Mouse (Mus musculus): ENCODE results near the gene Lsm3.
A peak's percentile ranks its signal among the peaks of the same experiment; 100 is the strongest.

The Lsm3 gene

GRCm38 (mm10) chr6:91552693-91553092, 37.0 kb downstream of the Lsm3 start:
- no peak for DNase-seq (ENCODE audit: low spot score in 2 of 2)

GRCm38 (mm10) chr6:91558565-91558964, 42.8 kb downstream of the Lsm3 start:
- DNase-seq (ENCODE audit: low spot score in 2 of 2) = no peak

- peak; percentile 21 to 23 for DNase-seq (ENCODE audit: low spot score in 2 of 2)
Observed at GRCm38 (mm10) chr6:91559371-91559770, 43.6 kb downstream of the Lsm3 start.

GRCm38 (mm10) chr6:91560186-91560585, 44.5 kb downstream of the Lsm3 start:
- no peak for DNase-seq (ENCODE audit: low spot score in 2 of 2)

GRCm38 (mm10) chr6:91563031-91563430, 47.3 kb downstream of the Lsm3 start:
- no peak for DNase-seq (ENCODE audit: low spot score in 2 of 2)

GRCm38 (mm10) chr6:91566407-91566806, 50.7 kb downstream of the Lsm3 start:
- DNase-seq (ENCODE audit: low spot score in 2 of 2) = no peak
